Mouse (Mus musculus) G1E (cell line): ENCODE measurements around the gene Plce1.

Experiments used
- CTCF ChIP-seq: IDR thresholded peaks from 2 replicates; pipeline ENCODE4 v1.5.1; 2012; ENCODE audit warnings: low read depth, low read length, inconsistent platforms, mixed read lengths
- GATA1 ChIP-seq: IDR thresholded peaks from 2 replicates; pipeline ENCODE4 v1.6.1; 2012; ENCODE audit warnings: borderline replicate concordance, low read length, inconsistent platforms, mixed read lengths
- GATA2 ChIP-seq: IDR thresholded peaks from 2 replicates; pipeline ENCODE4 v1.6.1; 2012; ENCODE audit warnings: low read depth, low read length, inconsistent platforms, borderline replicate concordance
- POLR2AphosphoS5 ChIP-seq: IDR thresholded peaks from 2 replicates; pipeline ENCODE4 v1.6.1; 2012; ENCODE audit warnings: low read depth, low read length, inconsistent platforms; ENCODE audit not compliant: insufficient replicate concordance
- TAL1 ChIP-seq: conservative IDR thresholded peaks from 2 replicates; pipeline ENCODE4 v1.6.1; 2012; ENCODE audit warnings: low read depth, low read length, inconsistent platforms, mixed read lengths

- no peak for TF ChIP-seq CTCF
- no peak for TF ChIP-seq TAL1
- TF ChIP-seq POLR2AphosphoS5, result no peak
- no peak for TF ChIP-seq GATA1
- TF ChIP-seq GATA2, result no peak
Observed at GRCm38 (mm10) chr19:38441860-38442259, 39.0 kb upstream of the Plce1 start.
